Comparison of ENCODE assay signal across 30 mouse cellular contexts in genomic region chr15:3332517-3332916, GRCm38 (mm10). TPM values are rescaled to one million over a fixed set of nuclear protein-coding genes. Genes with fewer than 3 reads are reported as not detected.
DNase-seq lines count a peak whose midpoint lies in the region; ATAC-seq and TF ChIP-seq lines count a peak whose summit lies in the region.
"Had no signal": no experiment of that assay in that cellular context is flagged by ENCODE, and none has a peak within 500 bp of the region (broad histone marks: within the 10 kb centered on the region; RNA-seq: fewer than 3 reads in every experiment).

No protein-coding gene starts in this region.

- peak; percentile 68 for ATAC-seq in heart, postnatal 0 days (ENCODE audit: insufficient read depth, low read depth)
- ATAC-seq: forebrain, embryonic 13.5 days; midbrain, embryonic 16.5 days; Patski had no signal

- H3K4me2 ChIP-seq in heart, postnatal 0 days (ENCODE audit: low read depth, low read length) = no peak overlapping the region
- H3K4me2 ChIP-seq: forebrain, embryonic 13.5 days; hindbrain, embryonic 14.5 days; limb, embryonic 12.5 days; liver, embryonic 15.5 days; lung, embryonic 14.5 days; midbrain, embryonic 11.5 days had no signal

- no peak overlapping the region for H3K4me3 ChIP-seq in heart, postnatal 0 days (ENCODE audit: low read depth, low read length)
- H3K4me3 ChIP-seq in thymus, adult 2 months (ENCODE audit: control insufficient read depth, insufficient read depth, low read length) = no peak overlapping the region
- H3K4me3 ChIP-seq: forebrain, embryonic 13.5 days; left cerebral cortex, adult 2 months; limb, embryonic 12.5 days; liver, embryonic 15.5 days had no signal

- no peaks in the 10 kb centered on the region for H3K27me3 ChIP-seq in heart, postnatal 0 days (ENCODE audit: control insufficient read depth, insufficient read depth, low read length)
- no peaks in the 10 kb centered on the region for H3K27me3 ChIP-seq in thymus, adult 2 months (ENCODE audit: control insufficient read depth, insufficient read depth, low read length)
- H3K27me3 ChIP-seq: forebrain, embryonic 13.5 days; limb, embryonic 12.5 days; liver, embryonic 15.5 days; Patski had no signal

- TF ChIP-seq EP300 in heart, postnatal 0 days (IDR thresholded peaks at IDR 0.05; ENCODE audit: low read depth) = no peak

- WGBS in heart, postnatal 0 days = 45% methylated on average over 4 of the region's 4 CpGs
- WGBS in thymus, adult 2 months = 91% methylated on average over 4 of the region's 4 CpGs

- H3K4me1 ChIP-seq in heart, postnatal 0 days (ENCODE audit: control insufficient read depth, insufficient read depth) = peaks cover 11% of the 10 kb centered on the region
- H3K4me1 ChIP-seq in thymus, adult 2 months (replicated peaks; ENCODE audit: control insufficient read depth, insufficient read depth, low read length) = no peaks in the 10 kb centered on the region
- H3K4me1 ChIP-seq: forebrain, embryonic 13.5 days; limb, embryonic 12.5 days; liver, embryonic 15.5 days had no signal

- peak; percentile 13 for DNase-seq in gastrocnemius, postnatal 10 days
- no peak for DNase-seq in gastrocnemius, postnatal 14 days
- peak; percentile 55 for DNase-seq in heart, adult 8-10 months (ENCODE audit: low spot score)
- peak; percentile 42 for DNase-seq in heart, postnatal 0 days (ENCODE audit: low spot score)
- peak; percentile 41 for DNase-seq in heart, postnatal 4 days
- DNase-seq in ovary, adult 18-20 months (ENCODE audit: low spot score) = no peak
- DNase-seq in thymus, adult 2 months = no peak
- DNase-seq: adrenal gland, postnatal 14 days; cerebellum, adult 11 months; cerebellum, adult 9-10 months; cerebellum, postnatal 36 days; kidney, adult 11 months; kidney, postnatal 14 days; layer of hippocampus, adult 9-11 months; lung, embryonic 14.5 days; lung, postnatal 14 days; right cerebral cortex, adult 18-20 months had no signal

- H3K36me3 ChIP-seq in heart, postnatal 0 days (replicated peaks; ENCODE audit: control insufficient read depth, insufficient read depth, low read length) = peaks cover 26% of the 10 kb centered on the region
- no peaks in the 10 kb centered on the region for H3K36me3 ChIP-seq in thymus, adult 2 months (ENCODE audit: control insufficient read depth, insufficient read depth, low read length)

- no peak for TF ChIP-seq POLR2A in thymus, adult 2 months (IDR thresholded peaks at IDR 0.05; ENCODE audit: control insufficient read depth, extremely low read depth, insufficient read depth, low read length, poor library complexity)

- H3K9ac ChIP-seq in heart, postnatal 0 days (replicated peaks; ENCODE audit: low read depth, low read length) = no peak overlapping the region
- H3K9ac ChIP-seq: forebrain, embryonic 13.5 days; hindbrain, embryonic 14.5 days; limb, embryonic 12.5 days; liver, embryonic 15.5 days; lung, embryonic 14.5 days had no signal

- H3K9me3 ChIP-seq in heart, postnatal 0 days (replicated peaks; ENCODE audit: control insufficient read depth, low read length) = peaks cover 4% of the 10 kb centered on the region; the same call in 1 of the 2 replicates
- H3K9me3 ChIP-seq: liver, embryonic 15.5 days had no signal

- intact Hi-C loops in gastrocnemius, postnatal 14 days (cut with DNase I; ENCODE audit: low total_unique reads) = no loop called here

- TF ChIP-seq CTCF in heart, postnatal 0 days (IDR thresholded peaks at IDR 0.05; ENCODE audit: low read depth) = no peak
- no peak for TF ChIP-seq CTCF in thymus, adult 2 months (IDR thresholded peaks at IDR 0.05; ENCODE audit: borderline replicate concordance, control insufficient read depth, extremely low read depth, insufficient read depth, low read length, poor library complexity)

- H3K27ac ChIP-seq in heart, postnatal 0 days (ENCODE audit: low read depth) = peak overlapping the region; percentile 79
- H3K27ac ChIP-seq in thymus, adult 2 months (ENCODE audit: control insufficient read depth, insufficient read depth, low read length) = no peak overlapping the region
- H3K27ac ChIP-seq: forebrain, embryonic 13.5 days; hindbrain, embryonic 14.5 days; left cerebral cortex, adult 2 months; limb, embryonic 12.5 days; liver, embryonic 15.5 days; stomach, postnatal 0 days had no signal

RNA-seq across cellular contexts. Expression of gene Ccdc152, which starts 29.2 kb away (rescaled TPM):
- total RNA-seq in gastrocnemius, postnatal 10 days (2021) = not detected
- total RNA-seq in gastrocnemius, postnatal 14 days (2021) = not detected
- total RNA-seq in heart, adult 8-10 months (2022) = under 1 TPM in 3 of 4 experiments, not detected in 1; 0.20 to 0.69 (median 0.38) TPM
- total RNA-seq in heart, postnatal 0 days (2014; rRNA removed; ENCODE audit: low replicate concordance) = not detected in 2 replicates
- polyA plus RNA-seq in heart, postnatal 0 days (2015; fragmentation: Nextera tagmentation; extraction: Ambion mirVana) = 0.54 and 0.87 TPM in 2 replicates
- total RNA-seq in heart, postnatal 4 days (2021) = under 1 TPM in 1 of 2 experiments, not detected in 1; 0.71 TPM
- 0.22 and 0.80 TPM in 2 replicates for polyA plus RNA-seq in thymus, adult 2 months (2012; rRNA removed)
- total RNA-seq: adrenal gland, postnatal 14 days; left cerebral cortex, adult 2 months; left cerebral cortex, postnatal 25 days; MEL had no signal
- polyA plus RNA-seq: embryonic facial prominence, embryonic 11.5 days; forebrain, embryonic 13.5 days; midbrain, embryonic 16.5 days; neural tube, embryonic 11.5 days had no signal

Comparison
In these comparisons a context has a peak if more than half of its experiments do, and no peak if none do; other contexts are left out.
1. DNase-seq: peak in gastrocnemius, postnatal 10 days (single experiment), heart, adult 8-10 months (single experiment), heart, postnatal 0 days (single experiment) and heart, postnatal 4 days (single experiment); none in gastrocnemius, postnatal 14 days (single experiment), ovary, adult 18-20 months (single experiment) and thymus, adult 2 months (single experiment).